Mouse (Mus musculus) ES-Bruce4 (cell line): ENCODE measurements around the gene Pde11a. TPM values are rescaled to one million over a fixed set of nuclear protein-coding genes. Genes with fewer than 3 reads are reported as not detected.

ENCODE experiments used
- H3K27ac ChIP-seq: 2 replicates; pipeline ENCODE4 v1.5.1; 2012; ENCODE audit warnings: low read length, inconsistent platforms; ENCODE audit not compliant: insufficient read depth
- H3K27me3 ChIP-seq: 2 replicates; pipeline ENCODE4 v1.6.1; 2012; ENCODE audit warnings: mild to moderate bottlenecking, low read length, inconsistent platforms; ENCODE audit not compliant: control insufficient read depth, poor library complexity, insufficient read depth, severe bottlenecking
- H3K36me3 ChIP-seq: 2 replicates; pipeline ENCODE4 v1.6.1; 2012; ENCODE audit warnings: inconsistent platforms, mild to moderate bottlenecking, low read length, moderate library complexity; ENCODE audit not compliant: control insufficient read depth, poor library complexity, insufficient read depth, severe bottlenecking
- H3K4me1 ChIP-seq: one replicate; pipeline ENCODE4 v1.8.1; 2011; ENCODE audit warnings: low read length; ENCODE audit not compliant: control insufficient read depth, insufficient read depth
- H3K4me3 ChIP-seq: 2 replicates; pipeline ENCODE4 v1.5.1; 2011; ENCODE audit warnings: low read depth, mild to moderate bottlenecking, low read length
- H3K9ac ChIP-seq: 2 replicates; pipeline ENCODE4 v1.6.1; 2012; ENCODE audit warnings: low read depth, mild to moderate bottlenecking, inconsistent platforms; ENCODE audit not compliant: poor library complexity, severe bottlenecking
- H3K9me3 ChIP-seq: replicated peaks from 2 replicates; pipeline ENCODE4 v1.6.1; 2012; ENCODE audit warnings: mild to moderate bottlenecking, low read length, inconsistent platforms; ENCODE audit not compliant: control insufficient read depth, poor library complexity, insufficient read depth, severe bottlenecking
- CTCF ChIP-seq: IDR thresholded peaks from one replicate; pipeline ENCODE4 v1.8.1; 2011; ENCODE audit warnings: low read depth, low read length
- EP300 ChIP-seq: IDR thresholded peaks from 2 replicates; pipeline ENCODE4 v1.6.1; 2011; ENCODE audit warnings: low read depth, low read length; ENCODE audit not compliant: insufficient read depth
- POLR2A ChIP-seq: IDR thresholded peaks from one replicate; pipeline ENCODE4 v1.8.1; 2011; ENCODE audit warnings: low read length; ENCODE audit not compliant: insufficient read depth
- polyA plus RNA-seq: library from polyadenylated mRNA; stranded (reverse); fragments of >200 nt; gene quantifications from 2 replicates; pipeline ENCODE4 v1.2.4, GENCODE M21; 2011; ENCODE audit warnings: low read depth; ENCODE audit not compliant: missing spikeins, insufficient read depth, insufficient read length

Gene Pde11a
- polyA plus RNA-seq, 1 experiment: 0.76 TPM

- H3K9me3 ChIP-seq: no peaks in the 10 kb centered on the region
- H3K27me3 ChIP-seq: no peaks in the 10 kb centered on the region
- H3K9ac ChIP-seq: no peak overlapping the region
Observed at GRCm38 (mm10) chr2:76014659-76015058, 323.9 kb downstream of the Pde11a start.

GRCm38 (mm10) chr2:76006194-76006593 is 332.4 kb downstream of the Pde11a start:
- H3K9ac ChIP-seq: no peak overlapping the region
- no peaks in the 10 kb centered on the region for H3K27me3 ChIP-seq
- H3K4me1 ChIP-seq: no peaks in the 10 kb centered on the region
- H3K9me3 ChIP-seq: no peaks in the 10 kb centered on the region
- H3K36me3 ChIP-seq: no peaks in the 10 kb centered on the region
- 0 out of 2 replicates have a peak, but pooled peaks have one; percentile 6 for TF ChIP-seq EP300
- TF ChIP-seq CTCF: no peak
- H3K27ac ChIP-seq: no peak overlapping the region
- H3K4me3 ChIP-seq: no peak overlapping the region

More at GRCm38 (mm10) chr2:76014659-76015058, 323.9 kb downstream of the Pde11a start:
- H3K27ac ChIP-seq: no peak overlapping the region
- no peaks in the 10 kb centered on the region for H3K4me1 ChIP-seq
- no peak for TF ChIP-seq EP300
- TF ChIP-seq POLR2A: no peak
- TF ChIP-seq CTCF: no peak
- H3K36me3 ChIP-seq: no peaks in the 10 kb centered on the region
- no peak overlapping the region for H3K4me3 ChIP-seq

GRCm38 (mm10) chr2:76002899-76003298 is 335.7 kb downstream of the Pde11a start:
- Histone ChIP-seq H3K9ac (no peak overlapping the region), H3K9me3 (no peaks in the 10 kb centered on the region), H3K27me3 (no peaks in the 10 kb centered on the region), H3K27ac (no peak overlapping the region), H3K4me3 (no peak overlapping the region), H3K4me1 (peaks cover 2% of the 10 kb centered on the region), H3K36me3 (no peaks in the 10 kb centered on the region)
- TF ChIP-seq POLR2A (no peak), EP300 (no peak), CTCF (no peak)

- no peak overlapping the region for H3K4me3 ChIP-seq
- no peaks in the 10 kb centered on the region for H3K9me3 ChIP-seq
- H3K36me3 ChIP-seq: no peaks in the 10 kb centered on the region
- TF ChIP-seq EP300 (no peak), CTCF (peak; percentile 96)
- peaks cover 2% of the 10 kb centered on the region for H3K4me1 ChIP-seq
- H3K27ac ChIP-seq: no peak overlapping the region
- H3K9ac ChIP-seq: no peak overlapping the region
- H3K27me3 ChIP-seq: no peaks in the 10 kb centered on the region
Observed at GRCm38 (mm10) chr2:76001392-76001791, 337.2 kb downstream of the Pde11a start.

- Histone ChIP-seq H3K27me3 (no peaks in the 10 kb centered on the region), H3K27ac (no peak overlapping the region), H3K9ac (no peak overlapping the region), H3K9me3 (no peaks in the 10 kb centered on the region), H3K36me3 (no peaks in the 10 kb centered on the region), H3K4me3 (no peak overlapping the region), H3K4me1 (peaks cover 2% of the 10 kb centered on the region)
- no peak for TF ChIP-seq POLR2A
- no peak for TF ChIP-seq CTCF
- TF ChIP-seq EP300: no peak
Observed at GRCm38 (mm10) chr2:75999636-76000035, 338.9 kb downstream of the Pde11a start.

- peaks cover 2% of the 10 kb centered on the region for H3K4me1 ChIP-seq
- H3K27me3 ChIP-seq: no peaks in the 10 kb centered on the region
- no peak overlapping the region for H3K4me3 ChIP-seq
- TF ChIP-seq POLR2A (no peak), EP300 (no peak), CTCF (no peak)
- no peak overlapping the region for H3K9ac ChIP-seq
- H3K27ac ChIP-seq: no peak overlapping the region
- H3K36me3 ChIP-seq: no peaks in the 10 kb centered on the region
- no peaks in the 10 kb centered on the region for H3K9me3 ChIP-seq
Observed at GRCm38 (mm10) chr2:75998692-75999091, 339.9 kb downstream of the Pde11a start.
